Mouse (Mus musculus): Measurements from ENCODE around the gene Hmg20a.

DNA sequence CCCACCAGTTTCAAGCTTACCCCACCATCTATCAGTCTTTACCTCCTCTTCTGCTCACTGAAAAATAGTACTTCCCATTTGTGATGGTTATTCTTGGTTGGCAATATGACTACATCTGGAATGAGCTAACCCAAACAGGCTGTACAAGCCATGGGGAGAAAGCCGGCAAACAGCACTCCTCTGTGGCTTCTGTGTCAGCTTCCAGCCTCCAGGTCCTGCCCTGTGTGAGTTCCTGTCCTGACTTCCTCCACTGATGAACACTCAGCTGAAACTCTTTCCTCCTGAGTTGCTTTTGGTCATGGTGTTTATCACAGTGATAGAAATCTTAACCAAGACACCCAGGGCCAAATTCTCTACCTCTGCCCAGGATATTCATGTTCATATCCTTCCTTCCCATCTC is 5.7 kb upstream of the Hmg20a start:
- TF ChIP-seq CTCF (IDR thresholded peaks at IDR 0.05; ENCODE audit: borderline replicate concordance, insufficient read depth, low read length) = no peak
- no peak for TF ChIP-seq POLR2A (IDR thresholded peaks at IDR 0.05; ENCODE audit: low read depth, low read length)
